Mouse (Mus musculus) CH12.LX (cell line): ENCODE measurements around the gene Hist1h4h. TPM values are rescaled to one million over a fixed set of nuclear protein-coding genes. Genes with fewer than 3 reads are reported as not detected.

Source experiments
- DNase-seq: peaks from one replicate; pipeline ENCODE4 v3.0.0-alpha.2; 2013; ENCODE audit errors: extremely low read depth
- H3K27ac ChIP-seq: 2 replicates; pipeline ENCODE4 v1.5.1; 2012; ENCODE audit warnings: low read depth, mild to moderate bottlenecking, control low read depth, moderate library complexity; ENCODE audit not compliant: insufficient read depth
- H3K27me3 ChIP-seq: replicated peaks from 2 replicates; pipeline ENCODE3; 2012; ENCODE audit warnings: inconsistent platforms
- H3K36me3 ChIP-seq, 2 experiments: replicated peaks in 1 of 2; 2 replicates each; pipeline versions ENCODE3 to v1.6.1; 2012; ENCODE audit warnings: inconsistent platforms in 1 of 2, low read length in 1 of 2, mild to moderate bottlenecking in 1 of 2, mixed read lengths in 1 of 2, moderate library complexity in 1 of 2; ENCODE audit not compliant: control insufficient read depth in 1 of 2, insufficient read depth in 1 of 2
- H3K4me1 ChIP-seq, 2 experiments: 2 replicates each; pipeline ENCODE4 v1.6.1; 2012; ENCODE audit warnings: inconsistent platforms in 1 of 2, moderate library complexity in 1 of 2; ENCODE audit not compliant: insufficient read depth in 2 of 2, control insufficient read depth in 1 of 2
- H3K4me2 ChIP-seq: 2 replicates; pipeline ENCODE4 v1.6.1; 2012; ENCODE audit warnings: low read depth, mild to moderate bottlenecking, control low read depth; ENCODE audit not compliant: poor library complexity, insufficient read depth, severe bottlenecking
- H3K4me3 ChIP-seq, 3 experiments: fragments of 150-350 bp in 1 of 3; sonication (generic) in 1 of 3; replicated peaks in 1 of 3; 2 replicates each; pipeline versions ENCODE3 to v1.5.1; 2011 to 2012; ENCODE audit warnings: low read depth in 2 of 3, low read length in 2 of 3, mild to moderate bottlenecking in 2 of 3, moderate library complexity in 2 of 3, control low read depth in 1 of 3, improper control_type of control experiment in 1 of 3, inconsistent platforms in 1 of 3, mixed read lengths in 1 of 3; ENCODE audit not compliant: poor library complexity in 1 of 3
- H3K79me2 ChIP-seq: replicated peaks from 2 replicates; pipeline ENCODE4 v1.6.1; 2012; ENCODE audit warnings: mild to moderate bottlenecking, moderate library complexity; ENCODE audit not compliant: control insufficient read depth, poor library complexity, insufficient read depth, severe bottlenecking; ENCODE audit errors: extremely low read depth
- H3K9ac ChIP-seq: 2 replicates; pipeline ENCODE4 v1.6.1; 2012; ENCODE audit warnings: low read depth, mild to moderate bottlenecking, control low read depth, moderate library complexity; ENCODE audit not compliant: insufficient read depth
- H3K9me3 ChIP-seq: replicated peaks from 2 replicates; pipeline ENCODE3; 2012; ENCODE audit warnings: low read length, inconsistent platforms, mixed read lengths
- BHLHE40 ChIP-seq: IDR thresholded peaks from 2 replicates; pipeline ENCODE4 v1.6.1; 2011; ENCODE audit warnings: mild to moderate bottlenecking, low read depth, low read length, improper control_type of control experiment
- CHD1 ChIP-seq: IDR thresholded peaks from 2 replicates; pipeline ENCODE4 v1.6.1; 2012; ENCODE audit warnings: low read depth, low read length, improper control_type of control experiment, inconsistent platforms
- CTCF ChIP-seq, 2 experiments: IDR thresholded peaks in 1 of 2; conservative IDR thresholded peaks in 1 of 2; 2 replicates each; pipeline ENCODE4 v1.5.1; 2011 to 2012; ENCODE audit warnings: low read depth in 2 of 2, low read length in 2 of 2, improper control_type of control experiment in 1 of 2, inconsistent platforms in 1 of 2, mild to moderate bottlenecking in 1 of 2, moderate library complexity in 1 of 2
- E2F4 ChIP-seq: IDR thresholded peaks from 2 replicates; pipeline ENCODE4 v1.6.1; 2011; ENCODE audit warnings: low read depth, low read length, improper control_type of control experiment; ENCODE audit not compliant: insufficient replicate concordance
- ELF1 ChIP-seq: IDR thresholded peaks from 2 replicates; pipeline ENCODE4 v1.6.1; 2014; ENCODE audit warnings: low read depth, mild to moderate bottlenecking, inconsistent platforms, low read length, improper control_type of control experiment
- EP300 ChIP-seq: IDR thresholded peaks from 2 replicates; pipeline ENCODE4 v1.6.1; 2011; ENCODE audit warnings: low read length, improper control_type of control experiment
- ETS1 ChIP-seq: conservative IDR thresholded peaks from 2 replicates; pipeline ENCODE4 v1.6.1; 2012; ENCODE audit warnings: low read depth, mild to moderate bottlenecking, inconsistent platforms, low read length, improper control_type of control experiment, moderate library complexity
- HCFC1 ChIP-seq: IDR thresholded peaks from 2 replicates; pipeline ENCODE4 v1.6.1; 2012; ENCODE audit warnings: low read depth, mild to moderate bottlenecking, inconsistent platforms, low read length, improper control_type of control experiment
- JUN ChIP-seq: IDR thresholded peaks from 2 replicates; pipeline ENCODE4 v1.6.1; 2011; ENCODE audit warnings: low read depth, mild to moderate bottlenecking, low read length, improper control_type of control experiment, moderate library complexity; ENCODE audit not compliant: insufficient read depth
- JUND ChIP-seq: conservative IDR thresholded peaks from 2 replicates; pipeline ENCODE4 v1.6.1; 2011; ENCODE audit warnings: low read depth, low read length, improper control_type of control experiment
- KAT2A ChIP-seq: IDR thresholded peaks from 2 replicates; pipeline ENCODE4 v1.6.1; 2012; ENCODE audit warnings: low read length, improper control_type of control experiment, inconsistent platforms; ENCODE audit not compliant: insufficient replicate concordance
- MAFK ChIP-seq: IDR thresholded peaks from 2 replicates; pipeline ENCODE4 v1.6.1; 2011; ENCODE audit warnings: low read length, improper control_type of control experiment; ENCODE audit not compliant: insufficient replicate concordance
- MAX ChIP-seq: IDR thresholded peaks from 2 replicates; pipeline ENCODE4 v1.6.1; 2011; ENCODE audit warnings: low read length, improper control_type of control experiment
- MAZ ChIP-seq: IDR thresholded peaks from 2 replicates; pipeline ENCODE4 v1.6.1; 2012; ENCODE audit warnings: low read depth, mild to moderate bottlenecking, inconsistent platforms, low read length, improper control_type of control experiment, moderate library complexity
- MEF2A ChIP-seq: IDR thresholded peaks from 2 replicates; pipeline ENCODE4 v1.6.1; 2014; ENCODE audit warnings: low read depth, mild to moderate bottlenecking, inconsistent platforms, low read length, improper control_type of control experiment, borderline replicate concordance
- MXI1 ChIP-seq: IDR thresholded peaks from 2 replicates; pipeline ENCODE4 v1.6.1; 2011; ENCODE audit warnings: mild to moderate bottlenecking, low read depth, low read length, improper control_type of control experiment
- NELFE ChIP-seq: IDR thresholded peaks from 2 replicates; pipeline ENCODE4 v1.6.1; 2011; ENCODE audit warnings: low read depth, low read length, improper control_type of control experiment
- NRF1 ChIP-seq: IDR thresholded peaks from 2 replicates; pipeline ENCODE4 v1.6.1; 2014; ENCODE audit warnings: low read depth, mild to moderate bottlenecking, inconsistent platforms, low read length, improper control_type of control experiment, moderate library complexity
- PAX5 ChIP-seq: IDR thresholded peaks from 2 replicates; pipeline ENCODE4 v1.6.1; 2012; ENCODE audit warnings: low read length, inconsistent platforms, mixed read lengths
- POLR2A ChIP-seq: IDR thresholded peaks from 2 replicates; pipeline ENCODE4 v1.6.1; 2011; ENCODE audit warnings: low read depth, mild to moderate bottlenecking, improper control_type of control experiment, low read length
- POLR2AphosphoS2 ChIP-seq: IDR thresholded peaks from 2 replicates; pipeline ENCODE4 v1.6.1; 2011; ENCODE audit warnings: low read depth, low read length, improper control_type of control experiment
- RAD21 ChIP-seq: IDR thresholded peaks from 2 replicates; pipeline ENCODE4 v1.6.1; 2011; ENCODE audit warnings: low read depth, mild to moderate bottlenecking, low read length, improper control_type of control experiment, moderate library complexity
- RCOR1 ChIP-seq: conservative IDR thresholded peaks from 2 replicates; pipeline ENCODE4 v1.6.1; 2012; ENCODE audit warnings: low read depth, mild to moderate bottlenecking, inconsistent platforms, low read length, improper control_type of control experiment
- SIN3A ChIP-seq: IDR thresholded peaks from 2 replicates; pipeline ENCODE4 v1.6.1; 2012; ENCODE audit warnings: low read length, improper control_type of control experiment, inconsistent platforms
- SMC3 ChIP-seq: IDR thresholded peaks from 2 replicates; pipeline ENCODE4 v1.6.1; 2011; ENCODE audit warnings: low read depth, low read length, improper control_type of control experiment
- TBP ChIP-seq: conservative IDR thresholded peaks from 2 replicates; pipeline ENCODE4 v1.6.1; 2011; ENCODE audit warnings: low read depth, low read length, improper control_type of control experiment
- TCF12 ChIP-seq: IDR thresholded peaks from 2 replicates; pipeline ENCODE4 v1.6.1; 2014; ENCODE audit warnings: low read depth, mild to moderate bottlenecking, inconsistent platforms, low read length, improper control_type of control experiment
- UBTF ChIP-seq: IDR thresholded peaks from 2 replicates; pipeline ENCODE4 v1.6.1; 2012; ENCODE audit warnings: low read depth, mild to moderate bottlenecking, inconsistent platforms, low read length, improper control_type of control experiment, moderate library complexity
- USF1 ChIP-seq: IDR thresholded peaks from 2 replicates; pipeline ENCODE4 v1.6.1; 2014; ENCODE audit warnings: low read depth, mild to moderate bottlenecking, inconsistent platforms, low read length, improper control_type of control experiment
- USF2 ChIP-seq: conservative IDR thresholded peaks from 2 replicates; pipeline ENCODE4 v1.6.1; 2011; ENCODE audit warnings: low read depth, low read length, improper control_type of control experiment
- ZC3H11A ChIP-seq: IDR thresholded peaks from 2 replicates; pipeline ENCODE4 v1.6.1; 2012; ENCODE audit warnings: low read depth, mild to moderate bottlenecking, inconsistent platforms, low read length, improper control_type of control experiment
- ZKSCAN1 ChIP-seq: IDR thresholded peaks from 2 replicates; pipeline ENCODE4 v1.6.1; 2012; ENCODE audit warnings: low read depth, inconsistent platforms, low read length, improper control_type of control experiment, borderline replicate concordance
- ZMIZ1 ChIP-seq: IDR thresholded peaks from 2 replicates; pipeline ENCODE4 v1.6.1; 2012; ENCODE audit warnings: low read depth, mild to moderate bottlenecking, inconsistent platforms, low read length, improper control_type of control experiment
- ZNF384 ChIP-seq: IDR thresholded peaks from 2 replicates; pipeline ENCODE4 v1.6.1; 2012; ENCODE audit warnings: low read depth, low read length, improper control_type of control experiment, inconsistent platforms
- dilution Hi-C: fragments of 300-500 bp; cut with MboI; formaldehyde crosslinking; loops from 2 replicates; pipeline ENCODE4 v1.14.3; 2020; ENCODE audit warnings: low sequenced_read_pairs; ENCODE audit not compliant: extremely low pct_unique_long_range_greater_than_20kb, extremely low pct_ligation_motif_present
- in situ Hi-C: fragments of 300-500 bp; cut with MboI; formaldehyde crosslinking; loops from 3 replicates; pipeline ENCODE4 v1.14.3; 2019; ENCODE audit warnings: low sequenced_read_pairs, low pct_ligation_motif_present, low pct_unique_long_range_greater_than_20kb, mixed read lengths
- polyA plus RNA-seq: library from polyadenylated mRNA; unstranded; fragments of >175 nt; gene quantifications from 2 replicates; pipeline ENCODE4 v1.2.1, GENCODE M21; 2012; ENCODE audit warnings: low read depth; ENCODE audit not compliant: insufficient read length
- total RNA-seq, 2 experiments: library from RNA; depleted of rRNA; stranded (reverse); fragments of 300-350 nt in 1 of 2; fragments of >200 nt in 1 of 2; gene quantifications; 2 replicates each; pipeline ENCODE4 v1.2.3; 2012 to 2014

Hist1h4h gene
- total and polyA plus RNA-seq, 3 experiments, result 5.5 to 4,957 (median 19.4) TPM

GRCm38 (mm10) chr13:23554925-23555838 is 24.3 kb downstream of the Hist1h4h start (continued):
- TF ChIP-seq SMC3, result no peak

DNA sequence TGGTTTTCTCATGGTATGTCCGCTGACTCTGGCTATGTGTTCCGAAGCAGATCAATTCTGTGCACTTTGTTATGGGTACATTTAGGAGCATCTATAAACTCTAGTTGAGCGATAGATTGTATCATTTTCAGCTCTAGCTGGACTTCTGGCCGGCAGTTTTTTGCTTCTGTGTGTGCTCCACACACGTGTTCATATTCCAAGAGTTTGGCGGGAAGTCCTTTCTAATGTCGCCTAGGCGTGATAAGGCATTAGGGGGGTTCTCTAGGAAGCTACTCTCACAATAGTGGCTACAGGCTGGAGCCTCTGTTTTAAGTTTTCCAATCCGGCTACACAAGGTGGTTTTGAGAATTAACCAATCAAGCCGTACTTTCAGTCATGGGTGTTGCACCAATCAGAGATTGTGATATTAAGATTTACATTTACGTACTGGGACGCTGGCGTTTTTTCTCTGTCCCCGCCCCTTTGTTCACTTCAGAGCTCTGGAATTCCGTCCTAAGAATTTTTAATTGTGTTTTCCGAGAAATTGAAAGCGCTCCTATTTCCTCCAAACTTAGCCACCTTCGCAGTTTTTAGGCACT is 25.1 kb downstream of the Hist1h4h start:
- H3K9me3 ChIP-seq, result no peaks in the 10 kb centered on the region
- H3K4me3 ChIP-seq, result peak overlapping the region; percentile 22 to 54 (median 50)
- in situ Hi-C loops, result loop anchor here (25.0 kb wide), 1 partner anchor 1819 kb away; the partner anchor contains the start of gene Hist1h4j
- peak overlapping the region; percentile 83 for H3K27ac ChIP-seq
- H3K79me2 ChIP-seq, result no peaks in the 10 kb centered on the region
- H3K36me3 ChIP-seq, result no peaks in the 10 kb centered on the region
- dilution Hi-C loops, result no loop called here
- H3K27me3 ChIP-seq, result no peaks in the 10 kb centered on the region
- DNase-seq, result peak; percentile 93
- H3K9ac ChIP-seq, result peak overlapping the region; percentile 73
- H3K4me2 ChIP-seq, result peak overlapping the region; percentile 65
- peaks cover 4 to 23% of the 10 kb centered on the region in 2 experiments; a peak in 3 of 4 replicates for H3K4me1 ChIP-seq
- TF ChIP-seq MAZ (peak; percentile 80; the same call in 1 of the 2 replicates), E2F4 (0 out of 2 replicates have a peak, but pooled peaks have one; percentile 31), RAD21 (no peak), USF2 (no peak), ZNF384 (peak; percentile 82), JUN (no peak), ZKSCAN1 (no peak), TCF12 (no peak; the same call in 1 of the 2 replicates), CHD1 (peak; percentile 97; the same call in 1 of the 2 replicates), NELFE (peak; percentile 91), HCFC1 (peak; percentile 53), ZC3H11A (no peak), MXI1 (peak; percentile 5; the same call in 1 of the 2 replicates), NRF1 (no peak), EP300 (no peak), ZMIZ1 (peak; percentile 99), SMC3 (0 out of 2 replicates have a peak, but pooled peaks have one; percentile 15), UBTF (no peak), JUND (no peak), CTCF (conservative IDR thresholded peaks at IDR 0.05 in 1 of 2, IDR thresholded peaks at IDR 0.05 in 1 of 2; ENCODE audit: low read depth in 2 of 2, low read length in 2 of 2) (no peak), USF1 (no peak), PAX5 (no peak), RCOR1 (peak; percentile 77; the same call in 1 of the 2 replicates), BHLHE40 (peak; percentile 64; the same call in 1 of the 2 replicates), KAT2A (no peak), MAX (peak; percentile 80), SIN3A (no peak; the same call in 1 of the 2 replicates), MEF2A (peak; percentile 48; the same call in 1 of the 2 replicates), ELF1 (0 out of 2 replicates have a peak, but pooled peaks have one; percentile 44), POLR2AphosphoS2 (peak; percentile 100), TBP (peak; percentile 96), MAFK (0 out of 2 replicates have a peak, but pooled peaks have one; percentile 49), ETS1 (no peak), POLR2A (peak; percentile 97)
